Mouse (Mus musculus) Muller cell, postnatal 12 days (primary cell): ENCODE results near the gene Fgfr2.
A peak's percentile ranks its signal among the peaks of the same experiment; 100 is the strongest.

Experiments used
- DNase-seq: peaks from one replicate; pipeline ENCODE4 v3.0.0-alpha.2; 2015; ENCODE audit errors: inconsistent ontology term

Fgfr2 gene

GRCm38 (mm10) chr7:130574211-130574991, 2548.7 kb downstream of the Fgfr2 start:
- DNase-seq = peak; percentile 44

- no peak for DNase-seq
Observed at GRCm38 (mm10) chr7:130573746-130574145, 2549.4 kb downstream of the Fgfr2 start.

GRCm38 (mm10) chr7:130572821-130573220, 2550.3 kb downstream of the Fgfr2 start, which contains the start of gene Nsmce4a:
Nsmce4a (minus strand) TSS chr7:130573118.
- no peak for DNase-seq

GRCm38 (mm10) chr7:130570472-130570871, 2552.7 kb downstream of the Fgfr2 start:
- DNase-seq = peak; percentile 78

DNA sequence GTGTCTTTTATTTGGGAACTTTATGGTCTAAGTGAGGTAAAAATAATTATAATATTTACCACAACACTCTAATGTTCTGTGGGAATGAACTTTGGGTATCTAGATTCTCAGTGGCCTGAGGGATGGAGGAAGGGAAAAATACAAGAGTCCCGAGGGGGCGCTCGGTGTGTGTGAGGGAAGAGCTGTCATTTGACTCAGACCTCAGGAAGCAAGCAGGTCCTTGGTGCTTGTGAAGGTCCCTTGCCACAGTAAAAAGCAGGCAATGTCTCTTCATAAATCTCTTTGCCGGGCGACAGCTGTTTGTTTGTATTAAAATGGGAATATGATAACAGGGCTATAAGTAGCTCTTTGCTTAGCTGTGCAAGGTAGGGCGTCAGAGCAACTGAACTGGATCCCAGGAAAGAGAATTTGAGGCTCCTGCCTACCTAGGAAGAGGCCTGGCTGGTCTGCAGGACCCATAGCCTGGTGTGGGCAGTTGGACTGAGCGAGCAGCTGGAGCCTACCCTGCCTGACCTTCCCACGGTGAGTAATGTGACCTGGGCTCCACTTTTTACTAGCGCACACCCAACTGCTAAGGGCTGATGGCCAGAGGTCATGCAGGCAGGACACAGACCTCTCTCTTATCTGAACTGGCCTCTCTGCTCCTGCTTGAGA, 2554.2 kb downstream of the Fgfr2 start:
- no peak for DNase-seq

GRCm38 (mm10) chr7:130564596-130564995, 2558.6 kb downstream of the Fgfr2 start:
- DNase-seq = no peak

DNA sequence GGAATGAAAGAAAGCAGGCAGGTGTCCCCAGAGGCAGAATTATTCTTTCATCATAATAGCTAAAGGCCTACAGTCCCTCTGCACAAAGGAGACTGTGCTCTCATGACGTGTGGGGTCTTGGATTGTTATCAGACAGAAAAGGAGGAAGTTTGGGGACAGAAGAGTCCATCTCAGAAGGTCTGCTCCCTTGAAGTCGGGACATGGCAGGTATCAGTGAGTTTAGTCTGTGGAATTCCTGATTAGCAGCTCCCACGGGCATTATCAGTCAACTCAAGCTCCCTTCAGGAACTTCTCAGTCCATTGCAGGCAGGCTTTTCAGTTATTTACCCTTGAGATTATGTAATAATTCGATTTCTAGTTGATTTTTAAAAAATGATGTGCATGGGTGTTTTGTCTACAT, 2559.3 kb downstream of the Fgfr2 start:
- DNase-seq = no peak

- DNase-seq = no peak
Observed at GRCm38 (mm10) chr7:130563276-130563675, 2559.9 kb downstream of the Fgfr2 start.

GRCm38 (mm10) chr7:130560933-130561332, 2562.2 kb downstream of the Fgfr2 start:
- DNase-seq = no peak

DNA sequence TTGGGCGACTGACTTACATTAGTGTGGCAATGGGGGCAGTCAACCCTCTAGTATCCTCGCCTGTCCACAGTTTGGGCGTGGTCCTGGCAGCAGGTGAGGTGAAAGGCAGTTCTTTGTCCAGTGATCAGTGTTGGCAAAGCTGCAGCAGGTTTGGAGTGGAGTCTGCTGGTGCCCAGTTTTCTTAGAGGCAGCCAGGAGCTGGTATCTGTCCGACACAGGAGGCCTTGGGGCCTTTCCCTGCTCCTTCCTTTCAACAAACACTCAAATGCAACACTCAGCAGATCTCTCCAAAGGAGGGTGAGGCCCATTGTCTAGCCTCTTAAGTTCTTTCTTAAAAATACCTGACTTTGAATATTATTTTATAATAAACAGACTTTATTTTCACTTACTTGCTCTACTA, 2564.6 kb downstream of the Fgfr2 start:
- no peak for DNase-seq

- DNase-seq = no peak
Observed at GRCm38 (mm10) chr7:130555597-130555996, 2567.6 kb downstream of the Fgfr2 start.

- no peak for DNase-seq
Observed at GRCm38 (mm10) chr7:130553321-130553720, 2569.8 kb downstream of the Fgfr2 start.

- peak; percentile 63 for DNase-seq
Observed at GRCm38 (mm10) chr7:130552780-130553179, 2570.4 kb downstream of the Fgfr2 start.

DNA sequence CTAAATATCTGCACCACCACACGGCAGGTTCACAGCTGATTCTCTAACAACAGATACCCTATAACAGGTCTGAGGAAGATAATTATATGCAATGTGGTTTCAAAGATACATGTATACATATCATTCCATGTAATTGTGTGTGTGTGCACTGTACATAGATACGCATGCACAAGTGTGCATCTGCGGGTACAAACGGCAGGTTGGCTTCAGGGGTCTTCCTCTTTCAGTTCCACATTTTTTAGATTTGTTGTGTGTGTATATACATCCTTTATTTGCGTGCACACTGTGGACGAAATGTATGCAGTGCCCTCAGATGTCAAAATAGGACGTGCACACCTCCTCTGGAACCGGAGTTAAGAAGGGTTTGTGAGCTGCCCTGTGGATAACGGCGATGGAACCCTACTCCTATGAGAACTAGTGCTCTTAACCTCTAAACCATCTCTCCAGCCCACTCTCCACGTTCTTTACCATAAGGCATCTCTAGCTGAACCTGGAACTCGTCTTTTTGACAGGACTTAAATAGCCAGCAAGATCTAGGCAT, 2575.4 kb downstream of the Fgfr2 start:
- no peak for DNase-seq

GRCm38 (mm10) chr7:130546791-130547484, 2576.2 kb downstream of the Fgfr2 start:
- DNase-seq = peak; percentile 94

DNA sequence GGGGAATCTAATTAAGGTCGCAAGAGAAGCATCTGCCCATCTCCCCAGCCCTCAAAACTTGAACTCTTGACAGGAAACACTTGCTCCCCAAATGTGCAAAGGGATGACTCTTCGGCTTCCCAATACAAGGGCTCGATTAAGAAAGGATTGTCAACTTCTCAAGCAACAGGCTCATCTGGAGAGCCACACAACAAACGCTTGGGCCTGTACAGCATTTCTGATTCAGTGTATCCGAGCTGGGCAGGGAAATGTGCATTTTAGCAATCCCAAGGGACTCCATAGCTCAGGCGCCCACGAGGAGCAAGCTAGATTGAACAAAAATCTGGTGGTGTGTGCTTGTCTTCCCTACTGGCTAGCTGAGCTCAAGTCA, 2576.7 kb downstream of the Fgfr2 start:
- no peak for DNase-seq

DNA sequence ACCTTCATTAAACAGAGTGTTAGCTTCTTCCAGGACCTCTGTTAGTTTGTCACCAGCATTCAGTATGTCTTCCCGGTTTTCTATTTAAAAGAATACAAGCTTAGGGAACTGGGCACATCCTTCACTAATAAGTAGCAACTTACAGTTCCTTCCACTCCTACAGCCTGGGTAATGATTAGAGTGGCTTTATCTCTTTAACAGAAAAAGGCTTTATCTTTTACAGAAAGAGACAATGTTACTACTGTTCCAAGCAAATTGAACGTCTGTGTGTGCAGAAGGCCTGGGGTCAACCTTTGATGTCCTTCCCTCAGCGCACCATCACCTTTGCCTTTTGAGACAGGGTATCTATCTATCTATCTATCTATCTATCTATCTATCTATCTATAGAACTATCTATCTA, 2577.3 kb downstream of the Fgfr2 start:
- peak; percentile 7 for DNase-seq

GRCm38 (mm10) chr7:130545401-130545800, 2577.7 kb downstream of the Fgfr2 start:
- no peak for DNase-seq

- DNase-seq = no peak
Observed at GRCm38 (mm10) chr7:130543181-130543580, 2580.0 kb downstream of the Fgfr2 start.

- DNase-seq = no peak
Observed at GRCm38 (mm10) chr7:130540176-130540575, 2583.0 kb downstream of the Fgfr2 start.

DNA sequence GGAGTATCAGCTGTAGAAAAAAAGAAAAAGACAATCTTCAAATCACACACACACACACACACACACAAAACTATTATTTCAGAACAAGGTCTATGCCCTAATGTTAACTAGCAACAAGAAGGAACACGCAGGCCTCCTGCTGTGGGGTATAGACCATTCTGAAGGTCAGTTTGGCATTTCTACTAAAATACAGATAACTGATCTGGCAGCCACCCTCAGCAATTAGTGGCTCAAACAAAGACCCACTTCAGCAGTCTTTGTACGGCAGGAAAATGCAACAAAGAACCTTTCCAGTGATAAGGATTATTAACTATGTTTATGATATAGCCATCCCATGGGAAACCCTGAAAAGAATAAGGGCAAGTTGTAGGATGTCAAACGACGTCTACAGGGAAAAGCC, 2586.1 kb downstream of the Fgfr2 start:
- no peak for DNase-seq

- no peak for DNase-seq
Observed at GRCm38 (mm10) chr7:130535174-130535573, 2588.0 kb downstream of the Fgfr2 start.
